Mouse (Mus musculus): ENCODE results near the gene Rhbdd1. TPM values are rescaled to one million over a fixed set of nuclear protein-coding genes. Genes with fewer than 3 reads are reported as not detected.

Rhbdd1 gene
- total RNA-seq, 2 experiments from 2014 or later: 12.1 to 16.0 TPM

- ATAC-seq (replicated peaks; ENCODE audit: poor library complexity): no peak
Measured at GRCm38 (mm10) chr1:82476256-82476655, 160.0 kb downstream of the Rhbdd1 start.

DNA sequence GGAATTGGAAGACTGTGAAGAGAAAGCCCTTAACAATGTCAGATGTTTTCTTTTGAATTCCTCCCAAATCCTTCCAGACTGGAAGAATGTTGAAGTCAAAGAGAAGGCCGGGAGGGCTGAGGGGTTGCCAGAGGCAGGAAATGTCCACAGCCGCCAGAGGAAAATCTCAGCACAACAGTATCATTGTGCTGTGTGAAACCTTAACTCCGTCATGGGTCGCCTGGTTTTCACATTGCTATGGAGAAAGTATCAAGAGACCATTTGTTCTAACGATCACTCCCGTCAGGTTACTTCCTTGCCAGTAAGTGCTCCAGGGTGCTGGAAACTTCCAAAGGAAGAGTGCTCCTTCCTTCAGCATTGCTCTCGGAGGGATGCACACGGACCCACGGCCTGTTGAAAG lies 160.5 kb downstream of the Rhbdd1 start:
- no peak for ATAC-seq (replicated peaks; ENCODE audit: poor library complexity)

- no peak for ATAC-seq (replicated peaks; ENCODE audit: poor library complexity)
Measured at GRCm38 (mm10) chr1:82479696-82480487, 163.6 kb downstream of the Rhbdd1 start.

DNA sequence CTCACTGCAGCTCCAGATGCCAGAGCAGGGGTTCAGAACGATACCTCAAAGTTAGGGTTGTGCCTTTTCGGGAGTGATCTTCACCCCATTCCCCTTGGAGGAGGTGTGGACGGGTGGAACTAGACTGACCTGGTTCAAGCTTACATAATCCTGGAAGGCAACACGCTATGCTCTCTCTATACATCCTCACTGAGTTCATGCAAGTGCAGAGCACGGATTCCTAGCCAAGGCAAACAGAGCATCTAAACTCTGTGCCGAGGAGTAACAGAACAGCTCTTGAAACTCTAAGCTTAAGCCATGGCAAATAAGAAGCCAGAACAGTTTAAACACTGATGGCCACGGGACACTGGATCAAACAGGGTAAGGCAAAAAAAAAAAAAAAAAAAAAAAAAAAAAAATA lies 166.1 kb downstream of the Rhbdd1 start:
- no peak for ATAC-seq (replicated peaks; ENCODE audit: poor library complexity)

DNA sequence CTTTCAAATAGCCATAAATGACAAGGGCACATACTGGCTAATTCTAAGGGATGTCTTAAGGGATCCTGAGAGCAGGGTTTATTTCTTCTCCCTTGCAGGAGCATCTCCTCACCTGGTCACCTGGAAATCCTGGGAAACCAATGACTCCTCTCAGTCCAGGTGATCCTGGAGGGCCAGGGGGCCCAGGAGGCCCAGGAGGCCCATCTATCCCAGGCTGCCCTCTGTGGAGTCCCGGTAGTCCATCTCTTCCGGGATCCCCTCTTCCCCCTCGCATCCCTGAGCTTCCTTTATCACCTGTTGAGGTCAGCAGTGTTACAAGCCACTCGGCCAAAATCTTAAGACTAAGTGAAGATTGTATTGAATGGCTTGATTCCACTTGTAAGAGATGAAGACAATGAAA lies 170.1 kb downstream of the Rhbdd1 start:
- ATAC-seq (replicated peaks; ENCODE audit: poor library complexity): no peak

GRCm38 (mm10) chr1:82491954-82492353 lies 175.7 kb downstream of the Rhbdd1 start:
- ATAC-seq (replicated peaks; ENCODE audit: poor library complexity): no peak

Other genes starting within 250 kb of the Rhbdd1 start
- gene Gm9747, start 83.3 kb upstream of the Rhbdd1 start, total RNA-seq (2015): not detected in 2 replicates
- gene Gm9747, start 83.3 kb upstream of the Rhbdd1 start, total RNA-seq (2017): not detected in 2 replicates
- gene Irs1, start 25.0 kb upstream of the Rhbdd1 start, total RNA-seq (2015): not detected in 2 replicates
- not detected in 2 replicates for gene Irs1, start 25.0 kb upstream of the Rhbdd1 start, total RNA-seq (2017)